Mouse (Mus musculus) ES-Bruce4 (cell line): ENCODE data around the gene Sec24b. TPM values are rescaled to one million over a fixed set of nuclear protein-coding genes. Genes with fewer than 3 reads are reported as not detected.

Experiments used
- H3K27ac ChIP-seq: 2 replicates; pipeline ENCODE4 v1.5.1; 2012; ENCODE audit warnings: low read length, inconsistent platforms; ENCODE audit not compliant: insufficient read depth
- H3K27me3 ChIP-seq: 2 replicates; pipeline ENCODE4 v1.6.1; 2012; ENCODE audit warnings: mild to moderate bottlenecking, low read length, inconsistent platforms; ENCODE audit not compliant: control insufficient read depth, poor library complexity, insufficient read depth, severe bottlenecking
- H3K36me3 ChIP-seq: 2 replicates; pipeline ENCODE4 v1.6.1; 2012; ENCODE audit warnings: inconsistent platforms, mild to moderate bottlenecking, low read length, moderate library complexity; ENCODE audit not compliant: control insufficient read depth, poor library complexity, insufficient read depth, severe bottlenecking
- H3K4me1 ChIP-seq: one replicate; pipeline ENCODE4 v1.8.1; 2011; ENCODE audit warnings: low read length; ENCODE audit not compliant: control insufficient read depth, insufficient read depth
- H3K4me3 ChIP-seq: 2 replicates; pipeline ENCODE4 v1.5.1; 2011; ENCODE audit warnings: low read depth, mild to moderate bottlenecking, low read length
- H3K9ac ChIP-seq: 2 replicates; pipeline ENCODE4 v1.6.1; 2012; ENCODE audit warnings: low read depth, mild to moderate bottlenecking, inconsistent platforms; ENCODE audit not compliant: poor library complexity, severe bottlenecking
- H3K9me3 ChIP-seq: replicated peaks from 2 replicates; pipeline ENCODE4 v1.6.1; 2012; ENCODE audit warnings: mild to moderate bottlenecking, low read length, inconsistent platforms; ENCODE audit not compliant: control insufficient read depth, poor library complexity, insufficient read depth, severe bottlenecking
- CTCF ChIP-seq: IDR thresholded peaks from one replicate; pipeline ENCODE4 v1.8.1; 2011; ENCODE audit warnings: low read depth, low read length
- EP300 ChIP-seq: IDR thresholded peaks from 2 replicates; pipeline ENCODE4 v1.6.1; 2011; ENCODE audit warnings: low read depth, low read length; ENCODE audit not compliant: insufficient read depth
- POLR2A ChIP-seq: IDR thresholded peaks from one replicate; pipeline ENCODE4 v1.8.1; 2011; ENCODE audit warnings: low read length; ENCODE audit not compliant: insufficient read depth
- polyA plus RNA-seq: library from polyadenylated mRNA; stranded (reverse); fragments of >200 nt; gene quantifications from 2 replicates; pipeline ENCODE4 v1.2.4, GENCODE M21; 2011; ENCODE audit warnings: low read depth; ENCODE audit not compliant: missing spikeins, insufficient read depth, insufficient read length

The Sec24b gene
- polyA plus RNA-seq, 1 experiment: 72.3 TPM

- Histone ChIP-seq H3K9ac (no peak overlapping the region), H3K4me3 (no peak overlapping the region), H3K27ac (no peak overlapping the region), H3K36me3 (peaks cover 33% of the 10 kb centered on the region), H3K4me1 (no peaks in the 10 kb centered on the region), H3K27me3 (no peaks in the 10 kb centered on the region), H3K9me3 (no peaks in the 10 kb centered on the region)
- no peak for TF ChIP-seq POLR2A
- TF ChIP-seq CTCF: no peak
- no peak for TF ChIP-seq EP300
Measured at GRCm38 (mm10) chr3:129998001-129998400, 63.4 kb downstream of the Sec24b start.

GRCm38 (mm10) chr3:129997324-129997723 lies 64.0 kb downstream of the Sec24b start:
- Histone ChIP-seq H3K4me3 (no peak overlapping the region), H3K36me3 (peaks cover 28% of the 10 kb centered on the region), H3K4me1 (no peaks in the 10 kb centered on the region), H3K9ac (no peak overlapping the region), H3K27ac (no peak overlapping the region), H3K9me3 (no peaks in the 10 kb centered on the region), H3K27me3 (no peaks in the 10 kb centered on the region)
- no peak for TF ChIP-seq CTCF
- TF ChIP-seq EP300: no peak
- TF ChIP-seq POLR2A: no peak

- no peak overlapping the region for H3K4me3 ChIP-seq
- no peak for TF ChIP-seq POLR2A
- TF ChIP-seq CTCF: no peak
- TF ChIP-seq EP300: no peak
- no peaks in the 10 kb centered on the region for H3K9me3 ChIP-seq
- no peak overlapping the region for H3K27ac ChIP-seq
- H3K9ac ChIP-seq: no peak overlapping the region
- no peaks in the 10 kb centered on the region for H3K27me3 ChIP-seq
- peaks cover 31% of the 10 kb centered on the region for H3K36me3 ChIP-seq
- H3K4me1 ChIP-seq: no peaks in the 10 kb centered on the region
Measured at GRCm38 (mm10) chr3:129987297-129987696, 74.1 kb downstream of the Sec24b start.

- Histone ChIP-seq H3K27ac (no peak overlapping the region), H3K36me3 (peaks cover 27% of the 10 kb centered on the region), H3K27me3 (no peaks in the 10 kb centered on the region), H3K4me3 (no peak overlapping the region), H3K9me3 (no peaks in the 10 kb centered on the region), H3K9ac (no peak overlapping the region), H3K4me1 (no peaks in the 10 kb centered on the region)
- TF ChIP-seq POLR2A (no peak), CTCF (peak; percentile 55)
Measured at GRCm38 (mm10) chr3:129985335-129985734, 76.0 kb downstream of the Sec24b start.

GRCm38 (mm10) chr3:129984797-129985196 lies 76.6 kb downstream of the Sec24b start:
- H3K4me3 ChIP-seq: no peak overlapping the region
- H3K27ac ChIP-seq: no peak overlapping the region
- H3K9me3 ChIP-seq: no peaks in the 10 kb centered on the region
- peaks cover 27% of the 10 kb centered on the region for H3K36me3 ChIP-seq
- no peaks in the 10 kb centered on the region for H3K4me1 ChIP-seq
- no peaks in the 10 kb centered on the region for H3K27me3 ChIP-seq
- no peak overlapping the region for H3K9ac ChIP-seq
- TF ChIP-seq POLR2A (no peak), EP300 (no peak), CTCF (no peak)

- no peak overlapping the region for H3K4me3 ChIP-seq
- no peaks in the 10 kb centered on the region for H3K4me1 ChIP-seq
- peaks cover 14% of the 10 kb centered on the region for H3K36me3 ChIP-seq
Measured at GRCm38 (mm10) chr3:129982271-129982670, 79.1 kb downstream of the Sec24b start.

More at GRCm38 (mm10) chr3:129982271-129982670, 79.1 kb downstream of the Sec24b start:
- Histone ChIP-seq H3K27me3 (no peaks in the 10 kb centered on the region), H3K9ac (no peak overlapping the region), H3K27ac (no peak overlapping the region), H3K9me3 (no peaks in the 10 kb centered on the region)
- TF ChIP-seq EP300 (no peak), CTCF (no peak), POLR2A (no peak)
